Mouse (Mus musculus) liver, embryonic 14.5 days (tissue): ENCODE measurements around the gene Sox9. TPM values are rescaled to one million over a fixed set of nuclear protein-coding genes. Genes with fewer than 3 reads are reported as not detected.

Experiments
- ATAC-seq: fragments of 200-750 bp; cut with Nextera tagmentation; 2 replicates; pipeline ENCODE4 v1.8.0; 2017; ENCODE audit warnings: moderate number of reproducible peaks, mild to moderate bottlenecking, moderate library complexity; ENCODE audit not compliant: insufficient read depth
- DNase-seq, 3 experiments: peaks; one replicate each; pipeline ENCODE4 v3.0.0-alpha.2; 2012 to 2013; ENCODE audit warnings: low read depth in 3 of 3, low spot score in 3 of 3
- H3K27ac ChIP-seq: fragments of 300-500 bp; sonication (generic); 2 replicates; pipeline ENCODE4 v1.5.1; 2014; ENCODE audit warnings: moderate library complexity, mild to moderate bottlenecking, control low read depth, inconsistent platforms
- H3K27me3 ChIP-seq: fragments of 300-500 bp; sonication (generic); 2 replicates; pipeline ENCODE4 v1.6.1; 2014; ENCODE audit warnings: mild to moderate bottlenecking, low read length, moderate library complexity; ENCODE audit not compliant: control insufficient read depth, insufficient read depth
- H3K36me3 ChIP-seq: fragments of 300-500 bp; sonication (generic); replicated peaks from 2 replicates; pipeline ENCODE4 v1.6.1; 2014; ENCODE audit warnings: low read depth; ENCODE audit not compliant: control insufficient read depth, insufficient read depth
- H3K4me1 ChIP-seq, 2 experiments: fragments of 200-500 bp in 1 of 2; fragments of 300-500 bp in 1 of 2; sonication (generic) in 1 of 2; replicated peaks; 2 replicates each; pipeline ENCODE4 v1.6.1; 2012 to 2014; ENCODE audit warnings: antibody characterized with exemption in 1 of 2, inconsistent platforms in 1 of 2, low read length in 1 of 2; ENCODE audit not compliant: control insufficient read depth in 2 of 2, insufficient read depth in 2 of 2
- H3K4me2 ChIP-seq: fragments of 300-500 bp; sonication (generic); 2 replicates; pipeline ENCODE4 v1.6.1; 2014; ENCODE audit warnings: low read depth, mild to moderate bottlenecking, control low read depth, moderate library complexity
- H3K4me3 ChIP-seq, 2 experiments: fragments of 200-500 bp in 1 of 2; fragments of 300-500 bp in 1 of 2; sonication (generic) in 1 of 2; 2 replicates each; pipeline ENCODE4 v1.5.1; 2012 to 2014; ENCODE audit warnings: low read depth in 2 of 2, low read length in 2 of 2, mild to moderate bottlenecking in 2 of 2, control low read depth in 1 of 2, inconsistent platforms in 1 of 2, moderate library complexity in 1 of 2; ENCODE audit not compliant: insufficient read depth in 1 of 2
- H3K9ac ChIP-seq: fragments of 300-500 bp; sonication (generic); replicated peaks from 2 replicates; pipeline ENCODE4 v1.6.1; 2014; ENCODE audit warnings: mild to moderate bottlenecking, control low read depth, moderate library complexity
- H3K9me3 ChIP-seq: fragments of 300-500 bp; sonication (generic); 2 replicates; pipeline ENCODE4 v1.6.1; 2016; ENCODE audit warnings: low read length, mixed read lengths; ENCODE audit not compliant: control insufficient read depth
- CTCF ChIP-seq: IDR thresholded peaks from 2 replicates; pipeline ENCODE4 v1.5.1; 2016; ENCODE audit warnings: antibody characterized with exemption, low read depth, control low read depth
- EP300 ChIP-seq: IDR thresholded peaks from 2 replicates; pipeline ENCODE4 v1.6.1; 2016; ENCODE audit warnings: antibody characterized with exemption, low read depth
- WGBS: fragments of 180-500 bp; shearing (Covaris S2); extraction: QIAGEN DNeasy Blood & Tissue Kit; methylation state at CpG from one replicate; pipeline ENCODE4 v1.1.7; 2014; ENCODE audit not compliant: insufficient replicate concordance; 5-methylcytosine and 5-hydroxymethylcytosine counted together
- polyA plus RNA-seq, 2 experiments: library from polyadenylated mRNA; depleted of rRNA in 1 of 2; stranded (reverse) in 1 of 2; unstranded in 1 of 2; fragments of >200 nt; fragmentation: Nextera tagmentation in 1 of 2; extraction: Ambion mirVana in 1 of 2; gene quantifications; 2 replicates each; pipeline versions ENCODE4 v1.2.1 to v1.2.3; 2012 to 2014

Gene Sox9
- polyA plus RNA-seq, 2 experiments = 0.30 to 0.60 TPM

- DNase-seq (no peak), ATAC-seq (no peak)
- Histone ChIP-seq H3K27ac (no peak overlapping the region), H3K27me3 (no peaks in the 10 kb centered on the region), H3K9me3 (no peaks in the 10 kb centered on the region), H3K4me3 (no peak overlapping the region), H3K4me2 (peak overlapping the region; percentile 28; the same call in 1 of the 2 replicates), H3K4me1 (peaks cover 0 to 2% of the 10 kb centered on the region in 2 experiments; a peak in 1 of 4 replicates), H3K9ac (no peak overlapping the region), H3K36me3 (no peaks in the 10 kb centered on the region)
- 6% methylated on average over 19 of the region's 19 CpGs for WGBS
- TF ChIP-seq CTCF (no peak), EP300 (no peak)
Measured at GRCm38 (mm10) chr11:112811152-112811871, 29.3 kb downstream of the Sox9 start.

GRCm38 (mm10) chr11:112817829-112818650, 36.0 kb downstream of the Sox9 start:
- TF ChIP-seq CTCF (no peak), EP300 (no peak)
- Histone ChIP-seq H3K9me3 (no peaks in the 10 kb centered on the region), H3K4me3 (no peak overlapping the region), H3K4me2 (no peak overlapping the region), H3K9ac (no peak overlapping the region), H3K27ac (no peak overlapping the region), H3K36me3 (no peaks in the 10 kb centered on the region), H3K27me3 (no peaks in the 10 kb centered on the region), H3K4me1 (peaks cover 0 to 4% of the 10 kb centered on the region in 2 experiments; a peak in 2 of 4 replicates)
- no peak for DNase-seq
- WGBS = 55% methylated on average over 14 of the region's 14 CpGs
- ATAC-seq = no peak

GRCm38 (mm10) chr11:112818651-112819270, 36.7 kb downstream of the Sox9 start:
- Histone ChIP-seq H3K4me3 (no peak overlapping the region), H3K36me3 (no peaks in the 10 kb centered on the region), H3K4me2 (no peak overlapping the region), H3K4me1 (peaks cover 0 to 4% of the 10 kb centered on the region in 2 experiments; a peak in 2 of 4 replicates), H3K9me3 (no peaks in the 10 kb centered on the region), H3K27me3 (no peaks in the 10 kb centered on the region), H3K9ac (no peak overlapping the region), H3K27ac (no peak overlapping the region)
- 46% methylated on average over 7 of the region's 7 CpGs for WGBS
- ATAC-seq (no peak), DNase-seq (no peak)
- TF ChIP-seq CTCF (no peak), EP300 (no peak)

GRCm38 (mm10) chr11:112821536-112821935, 39.5 kb downstream of the Sox9 start:
- H3K4me3 ChIP-seq = no peak overlapping the region
- H3K9ac ChIP-seq = no peak overlapping the region
- peaks cover 0 to 4% of the 10 kb centered on the region in 2 experiments; a peak in 2 of 4 replicates for H3K4me1 ChIP-seq
- TF ChIP-seq CTCF (no peak), EP300 (no peak)
- no peaks in the 10 kb centered on the region for H3K36me3 ChIP-seq
- no peaks in the 10 kb centered on the region for H3K9me3 ChIP-seq
- no peaks in the 10 kb centered on the region for H3K27me3 ChIP-seq
- DNase-seq (no peak), ATAC-seq (no peak)
- 51% methylated on average over 2 of the region's 2 CpGs for WGBS
- H3K4me2 ChIP-seq = no peak overlapping the region
- H3K27ac ChIP-seq = no peak overlapping the region

- Histone ChIP-seq H3K27me3 (no peaks in the 10 kb centered on the region), H3K27ac (no peak overlapping the region), H3K4me3 (no peak overlapping the region), H3K9ac (no peak overlapping the region), H3K36me3 (no peaks in the 10 kb centered on the region), H3K4me2 (no peak overlapping the region), H3K9me3 (no peaks in the 10 kb centered on the region), H3K4me1 (no peaks in the 10 kb centered on the region)
- TF ChIP-seq EP300 = no peak
- no peak for TF ChIP-seq CTCF
- DNase-seq (no peak), ATAC-seq (no peak)
- 60% methylated on average over 3 of the region's 3 CpGs for WGBS
Measured at GRCm38 (mm10) chr11:112824146-112824545, 42.1 kb downstream of the Sox9 start.
